Mouse (Mus musculus): ENCODE measurements around the gene Gm9008. TPM values are rescaled to one million over a fixed set of nuclear protein-coding genes. Genes with fewer than 3 reads are reported as not detected.
"Not testable (repeated sequence)": the region's sequence is repeated elsewhere in the genome, so short reads cannot be mapped to it uniquely, and the experiment has no call there.

Gene Gm9008
- 0.06 and 0.08 TPM in 2 replicates for polyA plus RNA-seq (2015; fragmentation: Nextera tagmentation; extraction: Ambion mirVana)

- not testable (repeated sequence) for H3K4me2 ChIP-seq (ENCODE audit: low read depth, low read length); ATAC-seq; H3K36me3 ChIP-seq (replicated peaks; ENCODE audit: insufficient read depth, low read length); DNase-seq; H3K27ac ChIP-seq (ENCODE audit: low read depth); H3K9me3 ChIP-seq (ENCODE audit: low read length); H3K4me1 ChIP-seq (ENCODE audit: insufficient read depth); H3K27me3 ChIP-seq (ENCODE audit: insufficient read depth, low read length); H3K9ac ChIP-seq (replicated peaks); H3K4me3 ChIP-seq (ENCODE audit: low read depth, low read length)
- 83% methylated on average over 18 of the region's 22 CpGs for WGBS (ENCODE audit: insufficient replicate concordance)
Measured at GRCm38 (mm10) chr6:76497054-76497835, at the start of gene Gm9008. Gene Gm9008, minus strand, starts transcription at chr6:76497784.

- DNase-seq = no peak
- TF ChIP-seq CTCF (IDR thresholded peaks at IDR 0.05; ENCODE audit: low read depth) (no peak), EP300 (IDR thresholded peaks at IDR 0.05; ENCODE audit: low read depth) (no peak)
- Histone ChIP-seq H3K27me3 (ENCODE audit: insufficient read depth, low read length) (no peaks in the 10 kb centered on the region), H3K9ac (replicated peaks) (no peak overlapping the region), H3K4me3 (ENCODE audit: low read depth, low read length) (no peak overlapping the region), H3K9me3 (ENCODE audit: low read length) (no peaks in the 10 kb centered on the region), H3K4me1 (ENCODE audit: insufficient read depth) (no peaks in the 10 kb centered on the region), H3K36me3 (replicated peaks; ENCODE audit: insufficient read depth, low read length) (no peaks in the 10 kb centered on the region), H3K27ac (ENCODE audit: low read depth) (no peak overlapping the region), H3K4me2 (ENCODE audit: low read depth, low read length) (no peak overlapping the region)
- WGBS (ENCODE audit: insufficient replicate concordance) = 74% methylated on average over 4 of the region's 4 CpGs
- no peak for ATAC-seq
Measured at GRCm38 (mm10) chr6:76521975-76522641, 24.5 kb upstream of the Gm9008 start.

- H3K9ac ChIP-seq (replicated peaks) = no peak overlapping the region
- no peaks in the 10 kb centered on the region for H3K4me1 ChIP-seq (ENCODE audit: insufficient read depth)
- no peaks in the 10 kb centered on the region for H3K9me3 ChIP-seq (ENCODE audit: low read length)
- H3K27me3 ChIP-seq (ENCODE audit: insufficient read depth, low read length) = no peaks in the 10 kb centered on the region
- no peak for TF ChIP-seq CTCF (IDR thresholded peaks at IDR 0.05; ENCODE audit: low read depth)
- no peak overlapping the region for H3K4me3 ChIP-seq (ENCODE audit: low read depth, low read length)
- no peaks in the 10 kb centered on the region for H3K36me3 ChIP-seq (replicated peaks; ENCODE audit: insufficient read depth, low read length)
- ATAC-seq = no peak
- no peak overlapping the region for H3K27ac ChIP-seq (ENCODE audit: low read depth)
- no peak overlapping the region for H3K4me2 ChIP-seq (ENCODE audit: low read depth, low read length)
- no peak for DNase-seq
Measured at GRCm38 (mm10) chr6:76510200-76510599, 12.6 kb upstream of the Gm9008 start.

GRCm38 (mm10) chr6:76496335-76496734, 1.2 kb downstream of the Gm9008 start:
- H3K27me3 ChIP-seq (ENCODE audit: insufficient read depth, low read length); H3K4me1 ChIP-seq (ENCODE audit: insufficient read depth); DNase-seq; ATAC-seq; H3K9ac ChIP-seq (replicated peaks); H3K4me3 ChIP-seq (ENCODE audit: low read depth, low read length); H3K27ac ChIP-seq (ENCODE audit: low read depth); H3K4me2 ChIP-seq (ENCODE audit: low read depth, low read length); H3K36me3 ChIP-seq (replicated peaks; ENCODE audit: insufficient read depth, low read length); H3K9me3 ChIP-seq (ENCODE audit: low read length): not testable (repeated sequence)
- WGBS (ENCODE audit: insufficient replicate concordance) = 92% methylated on average over 8 of the region's 12 CpGs

GRCm38 (mm10) chr6:76468194-76468593, 29.4 kb downstream of the Gm9008 start:
- Histone ChIP-seq H3K4me2 (ENCODE audit: low read depth, low read length) (no peak overlapping the region), H3K27me3 (ENCODE audit: insufficient read depth, low read length) (no peaks in the 10 kb centered on the region), H3K9ac (replicated peaks) (no peak overlapping the region), H3K9me3 (ENCODE audit: low read length) (no peaks in the 10 kb centered on the region), H3K4me3 (ENCODE audit: low read depth, low read length) (no peak overlapping the region), H3K27ac (ENCODE audit: low read depth) (no peak overlapping the region), H3K4me1 (ENCODE audit: insufficient read depth) (no peaks in the 10 kb centered on the region), H3K36me3 (replicated peaks; ENCODE audit: insufficient read depth, low read length) (no peaks in the 10 kb centered on the region)
- ATAC-seq (no peak), DNase-seq (no peak)
- TF ChIP-seq CTCF (IDR thresholded peaks at IDR 0.05; ENCODE audit: low read depth) (no peak), EP300 (IDR thresholded peaks at IDR 0.05; ENCODE audit: low read depth) (no peak)
- WGBS (ENCODE audit: insufficient replicate concordance) = 47% methylated on average over 2 of the region's 2 CpGs

All from liver, postnatal 0 days (tissue).